Mouse (Mus musculus) adrenal gland, adult (tissue): ENCODE measurements at regions not wholly inside any gene's neighbourhood (a gene's known extent, or its start where the extent isn't known, plus 50 kb on each side); places are given as distances from the start of the nearest gene placed in this dataset.

Experiments used
- DNase-seq, 2 experiments: peaks; one replicate each; pipeline ENCODE4 v3.0.0; 2022 to 2023; ENCODE audit warnings: low spot score in 1 of 2; ENCODE audit not compliant: inconsistent age in 2 of 2

GRCm38 (mm10) chr4:150771469-150771868 is 82.2 kb upstream of the Errfi1 start:
- DNase-seq, result peak in 1 of 2 experiments; percentile 52

- no peak for DNase-seq
These were observed 84.7 kb upstream of the Errfi1 start for GRCm38 (mm10) chr4:150769043-150769442.

- no peak for DNase-seq
These were observed 95.1 kb upstream of the Errfi1 start for GRCm38 (mm10) chr4:150758467-150759237.

GRCm38 (mm10) chr4:150757815-150758426 is 95.8 kb upstream of the Errfi1 start:
- DNase-seq, result no peak

GRCm38 (mm10) chr4:150757291-150757741 is 96.4 kb upstream of the Errfi1 start:
- DNase-seq, result no peak

- peak in 1 of 2 experiments; percentile 82 for DNase-seq
These were observed 98.3 kb upstream of the Errfi1 start for GRCm38 (mm10) chr4:150755446-150755845.

GRCm38 (mm10) chr4:150752151-150752550 is 100.2 kb upstream of the Slc45a1 start:
- peak; percentile 50 to 70 for DNase-seq

GRCm38 (mm10) chr4:150750445-150751213 is 98.7 kb upstream of the Slc45a1 start:
- DNase-seq, result no peak

GRCm38 (mm10) chr4:150749066-150749465 is 97.1 kb upstream of the Slc45a1 start:
- DNase-seq, result no peak

GRCm38 (mm10) chr4:150748099-150749000 is 96.4 kb upstream of the Slc45a1 start:
- peak; percentile 39 to 74 for DNase-seq

- DNase-seq, result no peak
These were observed 94.5 kb upstream of the Slc45a1 start for GRCm38 (mm10) chr4:150746430-150746923.

GRCm38 (mm10) chr4:150745529-150746429 is 93.8 kb upstream of the Slc45a1 start:
- DNase-seq, result peak in 1 of 2 experiments; percentile 41

- no peak for DNase-seq
These were observed 91.5 kb upstream of the Slc45a1 start for GRCm38 (mm10) chr4:150743508-150743907.

- DNase-seq, result no peak
These were observed 91.1 kb upstream of the Slc45a1 start for GRCm38 (mm10) chr4:150743103-150743502.

- DNase-seq, result no peak
These were observed 89.8 kb upstream of the Slc45a1 start for GRCm38 (mm10) chr4:150741810-150742209.

GRCm38 (mm10) chr4:150740167-150740566 is 88.2 kb upstream of the Slc45a1 start:
- DNase-seq, result no peak

GRCm38 (mm10) chr4:150738736-150739135 is 86.8 kb upstream of the Slc45a1 start:
- no peak for DNase-seq

- peak in 1 of 2 experiments; percentile 61 for DNase-seq
These were observed 78.3 kb upstream of the Slc45a1 start for GRCm38 (mm10) chr4:150730061-150730812.

- DNase-seq, result no peak
These were observed 74.6 kb upstream of the Slc45a1 start for GRCm38 (mm10) chr4:150726539-150726938.
